Mouse (Mus musculus) kidney, adult 2 months (tissue): ENCODE results near the gene Tas2r135. TPM values are rescaled to one million over a fixed set of nuclear protein-coding genes. Genes with fewer than 3 reads are reported as not detected.
A peak's percentile ranks its signal among the peaks of the same experiment; 100 is the strongest.

Experiments
- DNase-seq: peaks from one replicate; pipeline ENCODE4 v3.0.0; 2021
- H3K27ac ChIP-seq: fragments of 200-500 bp; 2 replicates; pipeline ENCODE4 v1.5.1; 2012; ENCODE audit warnings: low read depth, low read length, control low read depth, inconsistent platforms; ENCODE audit not compliant: insufficient read depth
- H3K27me3 ChIP-seq: fragments of 200-500 bp; replicated peaks from 2 replicates; pipeline ENCODE4 v1.6.1; 2012; ENCODE audit warnings: mild to moderate bottlenecking, moderate library complexity, low read length, inconsistent platforms; ENCODE audit not compliant: control insufficient read depth, insufficient read depth
- H3K36me3 ChIP-seq: fragments of 200-500 bp; 2 replicates; pipeline ENCODE4 v1.6.1; 2012; ENCODE audit warnings: mild to moderate bottlenecking, moderate library complexity, low read length, inconsistent platforms; ENCODE audit not compliant: control insufficient read depth, insufficient read depth
- H3K4me1 ChIP-seq: fragments of 200-500 bp; 2 replicates; pipeline ENCODE4 v1.6.1; 2011; ENCODE audit warnings: low read length; ENCODE audit not compliant: control insufficient read depth, insufficient read depth
- H3K4me3 ChIP-seq: fragments of 200-500 bp; 2 replicates; pipeline ENCODE4 v1.5.1; 2011; ENCODE audit warnings: mild to moderate bottlenecking, low read depth, low read length, control low read depth; ENCODE audit not compliant: insufficient read depth
- CTCF ChIP-seq: fragments of 200-500 bp; conservative IDR thresholded peaks from 2 replicates; pipeline ENCODE4 v1.5.1; 2011; ENCODE audit warnings: low read depth, mild to moderate bottlenecking, control low read depth, low read length, moderate library complexity, mixed read lengths; ENCODE audit not compliant: insufficient read depth, insufficient read length
- POLR2A ChIP-seq: fragments of 200-500 bp; IDR thresholded peaks from one replicate; pipeline ENCODE4 v1.6.1; 2011; ENCODE audit warnings: low read depth, low read length, control low read depth
- WGBS: fragments of 180-500 bp; shearing (Covaris S2); methylation state at CpG from one replicate; pipeline ENCODE4 v1.1.7; 2018; 5-methylcytosine and 5-hydroxymethylcytosine counted together
- polyA plus RNA-seq: library from polyadenylated mRNA; depleted of rRNA; stranded (reverse); fragments of >200 nt; gene quantifications from 2 replicates; pipeline ENCODE4 v1.2.3, GENCODE M21; 2012

Tas2r135 gene
- polyA plus RNA-seq, 1 experiment: not detected

DNA sequence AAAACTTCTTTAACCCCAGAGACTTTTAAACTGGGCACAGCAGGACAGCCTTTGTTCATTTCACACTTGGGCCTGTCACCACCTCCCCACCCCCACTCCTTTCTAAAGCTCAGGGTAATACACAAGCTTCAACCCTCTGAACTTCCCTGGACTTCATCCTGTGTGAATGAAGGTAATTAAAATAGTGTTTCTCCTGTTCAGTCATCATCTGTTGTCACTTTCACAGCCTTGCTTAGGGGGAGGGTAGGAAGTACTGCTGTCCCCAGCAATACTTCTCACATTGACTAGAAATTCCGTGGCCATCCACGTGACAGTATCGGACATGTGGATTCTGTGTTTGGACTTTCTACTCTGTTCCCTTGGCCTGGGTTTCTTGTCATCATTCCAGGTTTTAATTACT is 35.4 kb upstream of the Tas2r135 start:
- WGBS: 37% methylated on average over 3 of the region's 3 CpGs
- no peak overlapping the region for H3K4me3 ChIP-seq
- H3K27ac ChIP-seq: no peak overlapping the region
- TF ChIP-seq CTCF (no peak), POLR2A (no peak)
- H3K4me1 ChIP-seq: peaks cover 20% of the 10 kb centered on the region
- no peaks in the 10 kb centered on the region for H3K27me3 ChIP-seq
- H3K36me3 ChIP-seq: no peaks in the 10 kb centered on the region
- DNase-seq: peak; percentile 87

DNA sequence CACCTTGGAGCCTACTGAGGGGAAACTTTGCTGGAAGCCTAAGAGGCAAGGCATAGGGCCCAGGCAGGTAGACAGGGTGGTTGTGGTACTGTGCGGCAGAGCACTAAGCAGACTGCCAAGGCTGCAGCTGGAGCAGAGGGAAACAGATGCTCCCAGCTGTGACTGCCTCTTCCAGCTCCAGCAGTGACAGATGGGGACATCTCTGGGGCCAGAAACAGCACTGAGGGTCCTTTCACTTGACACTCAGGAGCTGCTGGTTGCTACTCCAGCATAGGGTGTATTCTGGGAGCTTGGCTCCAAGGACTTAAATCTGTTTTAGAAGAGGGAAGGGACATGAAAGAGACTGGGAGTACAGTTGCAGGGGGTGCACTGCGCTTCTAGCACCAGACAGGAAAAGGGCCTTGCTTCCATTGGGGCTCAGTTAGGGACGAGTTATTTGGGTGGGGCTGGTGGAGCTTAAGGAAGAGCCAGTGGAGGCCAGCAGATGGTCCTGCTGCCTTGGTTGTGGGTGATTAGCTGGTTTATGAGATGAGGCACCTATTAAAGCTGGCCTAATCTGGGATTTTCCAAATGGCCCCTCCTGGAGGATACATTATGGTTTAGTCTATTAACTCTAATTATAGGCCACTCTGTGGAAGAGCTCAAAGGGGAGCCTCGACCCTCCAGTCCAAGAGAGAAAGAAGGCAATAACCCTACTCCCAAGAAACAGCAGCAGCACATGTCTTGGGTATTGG is 34.4 kb upstream of the Tas2r135 start:
- WGBS: 75% methylated on average over 4 of the region's 4 CpGs
- H3K27ac ChIP-seq: 0 out of 2 replicates have a peak overlapping the region, but pooled peaks have one; percentile 7
- no peak overlapping the region for H3K4me3 ChIP-seq
- DNase-seq: no peak
- H3K36me3 ChIP-seq: no peaks in the 10 kb centered on the region
- TF ChIP-seq CTCF (no peak), POLR2A (no peak)
- peaks cover 20% of the 10 kb centered on the region for H3K4me1 ChIP-seq
- no peaks in the 10 kb centered on the region for H3K27me3 ChIP-seq

DNA sequence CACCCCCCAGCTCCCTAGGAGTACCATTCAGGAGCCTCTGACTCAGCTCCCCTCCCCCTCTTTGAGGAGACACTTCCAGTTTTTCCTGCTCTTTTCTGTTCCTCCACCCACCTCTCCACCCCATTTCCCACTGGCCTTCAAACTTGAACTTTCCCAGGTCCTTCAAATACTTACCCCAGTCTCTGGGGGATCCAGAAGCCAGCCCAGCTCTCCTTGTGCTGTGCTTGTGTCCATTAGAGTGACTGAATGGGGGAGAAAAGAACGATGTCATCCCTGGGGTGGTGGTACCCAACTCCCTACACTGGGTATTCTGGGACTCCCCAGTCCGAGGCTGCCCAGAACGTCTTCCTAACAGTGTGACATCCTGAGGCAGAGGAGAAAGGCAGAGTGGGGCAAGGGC is 33.2 kb upstream of the Tas2r135 start:
- no peak for DNase-seq

DNA sequence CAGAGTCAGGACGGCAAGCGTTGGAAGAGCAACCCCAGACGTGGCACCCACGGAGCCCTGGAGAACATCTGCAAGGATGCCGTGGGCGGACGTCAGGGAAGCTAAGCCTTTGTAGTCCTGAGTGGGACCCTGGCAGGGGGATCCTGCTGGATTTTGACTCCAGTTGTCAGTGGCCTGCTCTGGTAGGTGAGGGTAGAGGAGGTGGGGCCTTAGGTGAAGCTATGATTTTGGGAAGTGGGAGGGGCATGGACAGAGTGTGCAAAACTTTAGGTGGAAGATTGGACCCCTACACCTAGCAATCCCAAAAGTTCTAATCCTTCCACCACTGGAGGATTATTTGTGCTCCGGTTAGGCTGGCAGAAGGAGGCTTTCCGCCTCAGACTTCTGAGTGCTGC is 32.8 kb upstream of the Tas2r135 start:
- Histone ChIP-seq H3K27ac (no peak overlapping the region), H3K27me3 (no peaks in the 10 kb centered on the region), H3K4me3 (peak overlapping the region; percentile 76), H3K36me3 (no peaks in the 10 kb centered on the region), H3K4me1 (peaks cover 20% of the 10 kb centered on the region)
- no peak for DNase-seq
- TF ChIP-seq CTCF (no peak), POLR2A (no peak)
- WGBS: 43% methylated on average over 9 of the region's 9 CpGs

More for the DNA sequence above, 33.2 kb upstream of the Tas2r135 start:
- Histone ChIP-seq H3K27ac (no peak overlapping the region), H3K36me3 (no peaks in the 10 kb centered on the region), H3K4me1 (peaks cover 20% of the 10 kb centered on the region), H3K4me3 (peak overlapping the region; percentile 76; the same call in 1 of the 2 replicates), H3K27me3 (no peaks in the 10 kb centered on the region)
- 45% methylated on average over 3 of the region's 3 CpGs for WGBS
- TF ChIP-seq CTCF: no peak
- TF ChIP-seq POLR2A: no peak

DNA sequence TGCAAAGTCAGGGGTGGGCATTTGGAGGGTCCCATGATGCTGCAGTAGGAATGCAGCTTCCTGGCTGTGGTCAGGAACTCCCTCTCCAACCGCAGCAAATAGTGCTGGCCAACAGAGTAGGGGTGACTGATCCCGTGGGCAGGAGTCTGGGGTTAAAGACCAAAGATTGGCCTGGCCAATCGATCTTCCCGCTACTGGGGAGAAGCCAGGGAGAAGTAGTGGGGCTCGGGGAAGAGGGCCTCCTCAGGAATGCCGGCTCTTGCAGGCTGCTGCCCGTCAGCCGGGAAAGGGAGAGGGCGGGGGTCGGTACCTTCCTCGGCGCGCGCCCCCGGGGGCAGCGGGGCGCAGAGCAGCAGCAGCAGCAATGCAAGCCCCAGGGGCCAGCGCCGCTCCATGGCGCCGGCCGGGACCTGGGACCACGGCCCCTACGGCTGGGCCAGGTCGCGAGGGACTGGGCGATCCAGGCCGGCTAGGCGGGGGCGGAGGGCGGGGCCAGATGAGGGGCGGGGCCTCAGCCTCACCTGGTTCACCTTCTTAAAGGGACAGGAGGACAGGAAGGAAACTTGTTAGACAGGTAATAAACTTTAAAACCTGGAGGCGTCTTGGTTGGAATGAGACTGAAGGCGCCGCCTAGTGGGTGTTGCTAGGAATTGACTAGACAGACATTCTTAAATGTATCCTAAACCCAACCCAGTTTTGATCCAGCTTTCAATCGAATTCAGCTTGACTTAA is 32.3 kb upstream of the Tas2r135 start, which contains the start of gene Epha1:
Gene Epha1 (minus strand): TSS at position 453 of the 732 bp plus-strand sequence.
- DNase-seq: peak; percentile 86
- peaks cover 20% of the 10 kb centered on the region for H3K4me1 ChIP-seq
- H3K4me3 ChIP-seq: peak within 1 kb of the TSS; percentile 76
- TF ChIP-seq POLR2A: no peak
- no peak; the same call in 1 of the 2 replicates for TF ChIP-seq CTCF
- H3K27ac ChIP-seq: 0 out of 2 replicates have a peak within 1 kb of the TSS, but pooled peaks have one; percentile 33
- H3K36me3 ChIP-seq: no peaks in the 10 kb centered on the region
- whole genome bisulfite sequencing: 2% methylated on average over 36 of the region's 36 CpGs
- no peaks in the 10 kb centered on the region for H3K27me3 ChIP-seq

DNA sequence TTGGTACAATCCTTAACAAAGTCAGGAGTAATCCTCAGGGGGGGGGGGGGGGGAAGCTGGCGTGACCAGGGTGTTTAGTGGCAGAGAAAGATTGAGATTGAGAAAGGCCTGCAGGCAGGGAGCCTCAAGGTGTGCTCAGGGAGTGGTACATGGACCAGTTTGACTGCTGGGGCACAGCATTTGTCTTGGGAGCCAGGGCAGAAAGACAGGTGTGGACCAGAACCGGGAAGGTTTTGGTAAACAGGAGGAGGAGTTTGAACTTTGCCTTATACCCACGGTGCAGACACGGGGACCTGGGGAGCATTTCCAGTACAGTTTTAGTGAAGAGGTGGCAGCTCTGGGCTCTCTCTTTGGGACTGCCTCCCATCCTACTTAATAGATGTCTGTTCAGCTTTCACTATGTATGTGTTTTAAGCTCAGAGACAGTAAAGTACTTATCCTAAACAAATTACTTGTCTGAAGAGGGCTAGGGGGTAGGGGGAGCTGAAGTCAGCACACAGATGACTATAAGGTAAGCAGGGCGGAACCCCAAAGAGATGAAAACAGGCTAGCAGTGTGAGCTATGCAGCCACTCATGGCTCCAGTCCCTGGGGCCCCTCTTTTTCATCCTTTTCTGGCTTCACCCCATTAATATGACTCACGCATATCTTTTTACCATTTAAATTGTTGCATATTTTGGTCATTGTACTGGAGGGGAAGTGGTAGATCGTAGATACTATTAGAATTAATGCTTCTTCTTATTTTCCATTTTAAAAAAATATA is 31.4 kb upstream of the Tas2r135 start:
- TF ChIP-seq CTCF (no peak), POLR2A (no peak)
- Histone ChIP-seq H3K36me3 (no peaks in the 10 kb centered on the region), H3K27ac (no peak overlapping the region), H3K27me3 (no peaks in the 10 kb centered on the region), H3K4me3 (peak overlapping the region; percentile 22; the same call in 1 of the 2 replicates), H3K4me1 (peaks cover 20% of the 10 kb centered on the region)
- peak; percentile 28 for DNase-seq
- 43% methylated on average over 7 of the region's 7 CpGs for WGBS
